Mouse (Mus musculus) cerebellum, adult 2 months (tissue): ENCODE results near the gene Me3.

Source experiments
- CTCF ChIP-seq: fragments of 200-500 bp; IDR thresholded peaks from 2 replicates; pipeline ENCODE4 v1.5.1; 2011; ENCODE audit warnings: low read depth, mild to moderate bottlenecking, control low read depth, low read length, moderate library complexity, borderline replicate concordance; ENCODE audit not compliant: insufficient read depth
- POLR2A ChIP-seq: fragments of 200-500 bp; IDR thresholded peaks from 2 replicates; pipeline ENCODE4 v1.6.1; 2011; ENCODE audit warnings: low read length, control low read depth, borderline replicate concordance; ENCODE audit not compliant: insufficient read depth

GRCm38 (mm10) chr7:89841670-89842403 is 209.6 kb downstream of the Me3 start:
- TF ChIP-seq POLR2A (no peak), CTCF (peak; percentile 67)
